In genomic region chr5:106003321-106004291, GRCm38 (mm10) we compare ENCODE assay signal across 16 mouse cellular contexts.
DNase-seq lines count a peak whose midpoint lies in the region; ATAC-seq lines count a peak whose summit lies in the region.
"Had no signal": no experiment of that assay in that cellular context is flagged by ENCODE, and none has a peak within 500 bp of the region (broad histone marks: within the 10 kb centered on the region; RNA-seq: fewer than 3 reads in every experiment).

No protein-coding gene starts in this region.

- no peak overlapping the region for H3K9ac ChIP-seq in forebrain, embryonic 14.5 days (ENCODE audit: low read length)
- H3K9ac ChIP-seq in hindbrain, embryonic 16.5 days (ENCODE audit: low read depth, low read length): peak overlapping the region; percentile 33; the same call in 1 of the 2 replicates
- H3K9ac ChIP-seq in neural tube, embryonic 12.5 days: no peak overlapping the region
- H3K9ac ChIP-seq: limb, embryonic 13.5 days had no signal

- no peak overlapping the region for H3K4me3 ChIP-seq in forebrain, embryonic 14.5 days (ENCODE audit: low read depth, low read length)
- H3K4me3 ChIP-seq in hindbrain, embryonic 16.5 days (ENCODE audit: low read length): peak overlapping the region; percentile 19
- H3K4me3 ChIP-seq in neural tube, embryonic 12.5 days: no peak overlapping the region
- H3K4me3 ChIP-seq in embryonic facial prominence, embryonic 10.5 days: no peak overlapping the region
- H3K4me3 ChIP-seq: limb, embryonic 13.5 days; myocyte had no signal

- H3K9me3 ChIP-seq in forebrain, embryonic 14.5 days (replicated peaks; ENCODE audit: control insufficient read depth, low read length): no peaks in the 10 kb centered on the region
- no peaks in the 10 kb centered on the region for H3K9me3 ChIP-seq in hindbrain, embryonic 16.5 days (ENCODE audit: control insufficient read depth, low read length)
- no peaks in the 10 kb centered on the region for H3K9me3 ChIP-seq in neural tube, embryonic 12.5 days
- no peaks in the 10 kb centered on the region for H3K9me3 ChIP-seq in embryonic facial prominence, embryonic 10.5 days
- H3K9me3 ChIP-seq: limb, embryonic 13.5 days had no signal

- peak; percentile 67 for ATAC-seq in forebrain, embryonic 14.5 days
- peak; percentile 60; the same call in 1 of the 2 replicates for ATAC-seq in hindbrain, embryonic 16.5 days
- peak; percentile 71; the same call in 1 of the 2 replicates for ATAC-seq in neural tube, embryonic 12.5 days (ENCODE audit: low FRiP score, low read depth)

- DNase-seq in heart, adult 11 months: peak; percentile 41
- no peak for DNase-seq in heart, postnatal 4 days
- DNase-seq in forebrain, embryonic 14.5 days (ENCODE audit: low spot score): peak; percentile 64
- no peak for DNase-seq in embryonic facial prominence, embryonic 10.5 days (ENCODE audit: low spot score)
- DNase-seq in thymus, postnatal 25 days: no peak
- DNase-seq: adrenal gland, postnatal 10 days; heart, adult 18-20 months; heart, postnatal 14 days; kidney, adult 11 months; kidney, postnatal 36 days had no signal

- H3K36me3 ChIP-seq in forebrain, embryonic 14.5 days (ENCODE audit: control insufficient read depth, insufficient read depth, low read length): no peaks in the 10 kb centered on the region
- H3K36me3 ChIP-seq in hindbrain, embryonic 16.5 days (ENCODE audit: control insufficient read depth, insufficient read depth, low read length): no peaks in the 10 kb centered on the region
- H3K36me3 ChIP-seq in neural tube, embryonic 12.5 days: no peaks in the 10 kb centered on the region
- no peaks in the 10 kb centered on the region for H3K36me3 ChIP-seq in embryonic facial prominence, embryonic 10.5 days (replicated peaks)
- H3K36me3 ChIP-seq: G1E; limb, embryonic 13.5 days had no signal

- H3K4me2 ChIP-seq in forebrain, embryonic 14.5 days (ENCODE audit: low read length): peak overlapping the region; percentile 26
- peak overlapping the region; percentile 51 for H3K4me2 ChIP-seq in hindbrain, embryonic 16.5 days (ENCODE audit: low read length)
- H3K4me2 ChIP-seq in neural tube, embryonic 12.5 days (replicated peaks): peak overlapping the region; percentile 41

- H3K4me1 ChIP-seq in forebrain, embryonic 14.5 days (ENCODE audit: control insufficient read depth, insufficient read depth, low read length): peaks cover 12% of the 10 kb centered on the region
- peaks cover 4% of the 10 kb centered on the region for H3K4me1 ChIP-seq in hindbrain, embryonic 16.5 days (ENCODE audit: control insufficient read depth, insufficient read depth, low read depth, low read length)
- peaks cover 11% of the 10 kb centered on the region for H3K4me1 ChIP-seq in neural tube, embryonic 12.5 days
- peaks cover 16% of the 10 kb centered on the region for H3K4me1 ChIP-seq in embryonic facial prominence, embryonic 10.5 days

- H3K27ac ChIP-seq in forebrain, embryonic 14.5 days (ENCODE audit: low read depth, low read length): no peak overlapping the region
- H3K27ac ChIP-seq in hindbrain, embryonic 16.5 days (ENCODE audit: low read depth, low read length): no peak overlapping the region
- no peak overlapping the region for H3K27ac ChIP-seq in neural tube, embryonic 12.5 days
- no peak overlapping the region for H3K27ac ChIP-seq in embryonic facial prominence, embryonic 10.5 days (replicated peaks)
- H3K27ac ChIP-seq: limb, embryonic 13.5 days; stomach, postnatal 0 days had no signal

- 54% methylated on average over 28 of the region's 28 CpGs for WGBS in forebrain, embryonic 14.5 days
- 31% methylated on average over 28 of the region's 28 CpGs for WGBS in hindbrain, embryonic 16.5 days
- WGBS in neural tube, embryonic 12.5 days: 49% methylated on average over 28 of the region's 28 CpGs
- WGBS in embryonic facial prominence, embryonic 10.5 days: 68% methylated on average over 28 of the region's 28 CpGs

- 0 out of 2 replicates have a peak, but pooled peaks cover 6% of the 10 kb centered on the region for H3K27me3 ChIP-seq in forebrain, embryonic 14.5 days (replicated peaks; ENCODE audit: control insufficient read depth, insufficient read depth, low read length)
- H3K27me3 ChIP-seq in hindbrain, embryonic 16.5 days (replicated peaks; ENCODE audit: control insufficient read depth, insufficient read depth, low read length): no peaks in the 10 kb centered on the region
- H3K27me3 ChIP-seq in neural tube, embryonic 12.5 days (replicated peaks): no peaks in the 10 kb centered on the region
- H3K27me3 ChIP-seq in embryonic facial prominence, embryonic 10.5 days (replicated peaks; ENCODE audit: low read depth, poor library complexity, severe bottlenecking): 0 out of 2 replicates have a peak, but pooled peaks cover 8% of the 10 kb centered on the region

Comparison
In these comparisons a context has a peak if more than half of its experiments do, and no peak if none do; other contexts are left out.
1. DNase-seq: peak in heart, adult 11 months (single experiment) and forebrain, embryonic 14.5 days (single experiment); none in heart, postnatal 4 days (single experiment), embryonic facial prominence, embryonic 10.5 days (single experiment) and thymus, postnatal 25 days (single experiment).
2. Peak in every context shown above with its lines, with median percentiles within 50 percentile points of each other: ATAC-seq and H3K4me2 ChIP-seq.